Mouse (Mus musculus) cerebellum, adult 9-11 months (tissue): ENCODE results near the gene Smpx.

Source experiments
- DNase-seq: peaks from one replicate; pipeline ENCODE4 v3.0.0; 2022

The Smpx gene

GRCm38 (mm10) chrX:157698862-157699261 is at the start of gene Smpx:
Smpx (plus strand) TSS chrX:157698910.
- no peak for DNase-seq

GRCm38 (mm10) chrX:157655047-157655446 is 43.7 kb upstream of the Smpx start:
- DNase-seq, result no peak

- DNase-seq, result no peak
Measured at GRCm38 (mm10) chrX:157657356-157657755, 41.4 kb upstream of the Smpx start.

GRCm38 (mm10) chrX:157671820-157672219 is 26.9 kb upstream of the Smpx start:
- no peak for DNase-seq

GRCm38 (mm10) chrX:157674667-157675350 is 23.9 kb upstream of the Smpx start:
- DNase-seq, result no peak

GRCm38 (mm10) chrX:157691186-157691585 is 7.5 kb upstream of the Smpx start:
- DNase-seq, result no peak

GRCm38 (mm10) chrX:157697591-157698135 is 1.0 kb upstream of the Smpx start:
- no peak for DNase-seq

- no peak for DNase-seq
Measured at GRCm38 (mm10) chrX:157707236-157707635, 8.5 kb downstream of the Smpx start.

- DNase-seq, result no peak
Measured at GRCm38 (mm10) chrX:157708616-157709280, 10.0 kb downstream of the Smpx start.

GRCm38 (mm10) chrX:157719907-157720306 is 21.2 kb downstream of the Smpx start:
- no peak for DNase-seq

GRCm38 (mm10) chrX:157730622-157731341 is 32.1 kb downstream of the Smpx start:
- DNase-seq, result peak; percentile 40

- peak; percentile 81 for DNase-seq
Measured at GRCm38 (mm10) chrX:157731658-157732314, 33.1 kb downstream of the Smpx start.

- no peak for DNase-seq
Measured at GRCm38 (mm10) chrX:157732346-157732745, 33.6 kb downstream of the Smpx start.

- peak; percentile 45 for DNase-seq
Measured at GRCm38 (mm10) chrX:157733836-157734235, 35.1 kb downstream of the Smpx start.

GRCm38 (mm10) chrX:157734341-157734740 is 35.6 kb downstream of the Smpx start:
- DNase-seq, result peak; percentile 27

GRCm38 (mm10) chrX:157747815-157748544 is 49.3 kb downstream of the Smpx start:
- no peak for DNase-seq

- no peak for DNase-seq
Measured at GRCm38 (mm10) chrX:157754559-157754958, 55.8 kb downstream of the Smpx start.

- peak; percentile 67 for DNase-seq
Measured at GRCm38 (mm10) chrX:157762542-157762941, 63.8 kb downstream of the Smpx start.

GRCm38 (mm10) chrX:157801669-157802068 is 103.0 kb downstream of the Smpx start:
- no peak for DNase-seq
